Mouse (Mus musculus) liver, embryonic 16.5 days (tissue): ENCODE results near the gene Vps8. TPM values are rescaled to one million over a fixed set of nuclear protein-coding genes. Genes with fewer than 3 reads are reported as not detected.

Experiments used
- ATAC-seq: fragments of 200-750 bp; cut with Nextera tagmentation; 2 replicates; pipeline ENCODE4 v1.8.0; 2017; ENCODE audit warnings: low read depth, mild to moderate bottlenecking, moderate number of reproducible peaks, moderate library complexity
- H3K27ac ChIP-seq: fragments of 300-500 bp; sonication (generic); 2 replicates; pipeline ENCODE4 v1.5.1; 2014; ENCODE audit warnings: mild to moderate bottlenecking, low read length
- H3K27me3 ChIP-seq: fragments of 300-500 bp; sonication (generic); 2 replicates; pipeline ENCODE4 v1.6.1; 2014; ENCODE audit warnings: low read depth, low read length, mixed read lengths; ENCODE audit not compliant: control insufficient read depth, insufficient read depth
- H3K36me3 ChIP-seq: fragments of 300-500 bp; sonication (generic); 2 replicates; pipeline ENCODE4 v1.6.1; 2014; ENCODE audit warnings: mild to moderate bottlenecking; ENCODE audit not compliant: control insufficient read depth, insufficient read depth
- H3K4me1 ChIP-seq: fragments of 300-500 bp; sonication (generic); 2 replicates; pipeline ENCODE4 v1.6.1; 2014; ENCODE audit warnings: low read depth, low read length, mixed read lengths; ENCODE audit not compliant: control insufficient read depth
- H3K4me2 ChIP-seq: fragments of 300-500 bp; sonication (generic); 2 replicates; pipeline ENCODE4 v1.6.1; 2014; ENCODE audit warnings: low read depth, low read length, mixed read lengths
- H3K4me3 ChIP-seq: fragments of 300-500 bp; sonication (generic); 2 replicates; pipeline ENCODE4 v1.5.1; 2014; ENCODE audit warnings: low read depth, mild to moderate bottlenecking, low read length
- H3K9ac ChIP-seq: fragments of 300-500 bp; sonication (generic); 2 replicates; pipeline ENCODE4 v1.6.1; 2014; ENCODE audit warnings: low read depth, low read length
- H3K9me3 ChIP-seq: fragments of 300-500 bp; sonication (generic); replicated peaks from 2 replicates; pipeline ENCODE4 v1.6.1; 2016; ENCODE audit warnings: low read length; ENCODE audit not compliant: control insufficient read depth
- WGBS: fragments of 180-500 bp; shearing (Covaris S2); extraction: QIAGEN DNeasy Blood & Tissue Kit; methylation state at CpG from one replicate; pipeline ENCODE4 v1.1.7; 2014; ENCODE audit not compliant: insufficient replicate concordance; 5-methylcytosine and 5-hydroxymethylcytosine counted together
- polyA plus RNA-seq: library from polyadenylated mRNA; unstranded; fragments of >200 nt; fragmentation: Nextera tagmentation; extraction: Ambion mirVana; gene quantifications from 2 replicates; pipeline ENCODE4 v1.2.1, GENCODE M21; 2015

The Vps8 gene
- polyA plus RNA-seq: 4.9 and 7.6 TPM in 2 replicates

DNA sequence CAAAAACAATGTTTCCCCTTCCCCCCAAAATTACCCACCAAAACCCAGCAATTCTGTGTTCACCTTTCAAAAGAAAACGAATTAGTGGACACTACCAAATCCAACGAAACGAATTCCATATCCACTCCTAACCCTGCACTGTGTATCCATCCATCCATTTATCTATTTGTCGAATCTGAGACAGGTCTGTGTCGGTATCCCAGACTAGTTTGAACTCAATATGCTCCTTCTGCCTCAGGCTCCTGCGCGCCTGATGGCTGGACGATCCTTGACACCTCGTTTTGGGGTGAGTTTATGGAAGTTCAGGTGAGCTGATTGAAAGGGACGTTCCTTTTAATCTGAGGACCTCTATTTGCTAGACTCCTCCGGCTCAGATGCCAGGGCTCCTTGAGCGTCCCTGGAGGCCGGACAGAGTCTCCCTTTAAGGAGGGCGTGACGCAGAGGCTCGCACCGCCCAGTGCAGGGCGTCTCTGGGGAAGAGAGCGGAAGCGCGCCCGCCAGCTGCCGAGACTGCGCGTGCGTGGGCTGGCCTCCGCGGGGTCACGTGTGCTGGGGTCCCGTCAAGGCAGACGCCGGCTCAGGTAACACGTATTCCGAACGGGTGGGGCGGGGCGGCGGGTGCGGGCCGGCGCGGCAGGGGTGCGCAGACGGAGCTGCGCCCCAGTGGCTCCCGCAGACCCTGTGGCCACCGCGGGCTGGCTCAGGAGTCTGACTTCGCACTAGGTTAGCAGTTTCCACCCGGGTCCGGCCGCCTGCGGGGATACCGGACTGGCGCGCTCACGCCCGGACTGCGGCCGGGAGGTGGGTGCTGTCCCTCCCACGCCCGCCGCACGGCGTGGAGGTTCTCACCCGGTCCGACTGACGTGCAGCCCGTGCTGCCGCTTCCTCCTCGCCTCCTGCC lies at the start of gene Vps8:
TSS of gene Vps8 (plus strand) at position 474 of the 901 bp plus-strand sequence.
- WGBS: under 1% methylated on average over 71 of the region's 71 CpGs
- ATAC-seq: peak; percentile 97
- no peaks in the 10 kb centered on the region for H3K36me3 ChIP-seq

DNA sequence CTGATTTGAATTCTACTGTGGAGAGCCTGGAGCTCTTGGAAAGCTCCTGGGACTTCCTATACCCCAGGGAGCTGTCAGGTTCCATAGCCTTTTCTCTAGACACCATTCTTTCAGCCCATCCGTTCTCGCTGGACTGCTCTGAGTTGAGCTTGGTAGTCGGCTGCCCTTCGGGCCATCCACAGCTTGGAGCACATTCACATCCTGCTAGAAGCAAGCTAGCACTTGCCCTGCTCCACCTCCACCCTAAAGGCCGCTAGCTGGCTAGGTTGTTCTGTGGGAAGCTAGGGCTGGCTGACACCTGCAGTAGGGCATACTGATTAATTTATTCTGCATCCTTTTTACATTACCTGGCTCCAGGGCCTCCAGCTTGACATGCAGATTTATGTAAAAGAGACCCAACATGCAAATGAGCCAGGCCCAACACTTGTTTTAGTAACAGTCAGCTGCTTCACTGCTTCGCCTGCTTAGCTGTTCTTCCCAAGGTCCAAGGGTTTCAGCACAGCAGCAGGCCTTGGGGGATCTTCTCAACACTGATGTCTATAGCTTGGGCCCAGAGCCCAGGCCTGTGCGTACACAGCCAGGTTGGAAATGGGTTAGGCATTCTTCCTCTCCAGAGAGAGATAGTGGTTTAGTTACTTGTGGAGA lies 49.5 kb upstream of the Vps8 start:
- Histone ChIP-seq H3K27ac (no peak overlapping the region), H3K27me3 (no peaks in the 10 kb centered on the region), H3K4me1 (no peaks in the 10 kb centered on the region), H3K4me3 (no peak overlapping the region), H3K4me2 (no peak overlapping the region), H3K9ac (no peak overlapping the region), H3K36me3 (no peaks in the 10 kb centered on the region), H3K9me3 (no peaks in the 10 kb centered on the region)
- WGBS: 53% methylated on average over 7 of the region's 7 CpGs
- ATAC-seq: no peak

More for the DNA sequence above, at the start of gene Vps8:
- Histone ChIP-seq H3K9me3 (no peaks in the 10 kb centered on the region), H3K27ac (peak within 1 kb of the TSS; percentile 78), H3K4me3 (peak within 1 kb of the TSS; percentile 88), H3K9ac (peak within 1 kb of the TSS; percentile 88), H3K4me2 (peak within 1 kb of the TSS; percentile 99), H3K4me1 (peaks cover 8% of the 10 kb centered on the region), H3K27me3 (no peaks in the 10 kb centered on the region)

DNA sequence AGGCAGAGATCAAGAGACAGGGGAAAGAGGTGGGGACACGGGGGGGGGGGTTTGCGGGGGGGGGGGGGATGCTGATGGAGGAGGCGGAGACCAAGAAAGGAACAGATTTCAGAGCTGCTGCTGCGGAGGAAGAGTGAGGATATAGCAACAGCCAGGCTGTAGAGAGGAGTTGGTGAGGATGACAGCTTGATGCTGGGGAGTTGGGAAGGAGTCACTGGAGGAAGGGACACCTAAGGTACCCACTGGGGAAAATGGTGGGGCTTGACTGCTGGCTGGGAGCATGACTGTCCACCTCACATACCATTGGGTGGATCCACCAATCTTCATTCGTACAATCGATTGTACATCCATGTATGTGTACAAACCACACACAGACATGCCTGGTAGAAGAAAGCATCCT lies 48.9 kb upstream of the Vps8 start:
- Histone ChIP-seq H3K9ac (no peak overlapping the region), H3K4me1 (no peaks in the 10 kb centered on the region), H3K9me3 (no peaks in the 10 kb centered on the region), H3K27me3 (no peaks in the 10 kb centered on the region), H3K4me2 (no peak overlapping the region), H3K27ac (no peak overlapping the region), H3K36me3 (no peaks in the 10 kb centered on the region), H3K4me3 (no peak overlapping the region)
- 74% methylated on average over 4 of the region's 6 CpGs for WGBS
- ATAC-seq: no peak

DNA sequence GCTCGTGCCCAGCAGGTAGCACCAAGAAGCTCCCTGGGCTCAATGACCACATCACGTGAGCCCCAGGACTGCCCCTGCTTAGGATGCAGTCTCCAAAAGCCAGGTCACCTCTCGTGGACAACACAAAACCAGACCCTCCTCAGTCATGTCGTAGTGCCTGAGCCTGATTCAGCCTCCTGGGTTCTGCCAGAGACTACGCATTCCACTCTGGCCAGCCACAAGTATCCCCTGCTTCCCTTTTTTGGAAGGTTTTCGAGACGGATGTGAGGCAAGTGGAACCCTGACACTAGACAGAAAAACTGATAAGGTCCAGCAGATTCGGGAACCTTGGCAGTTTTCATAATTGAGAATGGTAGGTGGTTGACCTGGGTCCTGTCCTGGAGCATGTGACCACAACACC lies 47.8 kb upstream of the Vps8 start:
- WGBS: 32% methylated on average over 8 of the region's 8 CpGs

DNA sequence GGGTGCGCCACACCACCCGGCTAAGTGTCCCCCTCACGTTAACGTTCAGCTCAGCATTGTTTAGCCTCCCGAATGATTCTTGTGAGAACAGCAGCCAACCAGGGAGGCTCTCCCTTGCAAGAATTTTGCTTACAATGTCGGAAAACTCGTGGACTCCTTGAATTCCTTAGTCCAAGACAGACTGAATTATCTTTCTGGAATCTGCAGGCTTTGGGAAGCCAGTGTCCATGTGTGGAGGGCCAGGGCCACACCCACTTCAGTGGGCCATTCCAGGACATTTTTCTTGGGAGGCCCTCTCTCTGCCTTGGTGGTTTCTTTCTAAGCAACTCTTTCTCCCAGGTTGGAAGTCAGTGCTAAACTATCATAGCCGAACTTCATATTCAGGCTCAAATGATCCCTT lies 46.6 kb upstream of the Vps8 start:
- Histone ChIP-seq H3K4me1 (no peaks in the 10 kb centered on the region), H3K36me3 (no peaks in the 10 kb centered on the region), H3K27ac (no peak overlapping the region), H3K9me3 (no peaks in the 10 kb centered on the region), H3K4me2 (no peak overlapping the region), H3K27me3 (no peaks in the 10 kb centered on the region), H3K4me3 (no peak overlapping the region), H3K9ac (no peak overlapping the region)
- 68% methylated on average over 8 of the region's 8 CpGs for WGBS
- ATAC-seq: no peak

More for the DNA sequence above, 47.8 kb upstream of the Vps8 start:
- Histone ChIP-seq H3K36me3 (no peaks in the 10 kb centered on the region), H3K4me3 (no peak overlapping the region), H3K4me2 (no peak overlapping the region), H3K9ac (no peak overlapping the region), H3K27me3 (no peaks in the 10 kb centered on the region), H3K9me3 (no peaks in the 10 kb centered on the region), H3K4me1 (no peaks in the 10 kb centered on the region), H3K27ac (no peak overlapping the region)
- no peak for ATAC-seq

DNA sequence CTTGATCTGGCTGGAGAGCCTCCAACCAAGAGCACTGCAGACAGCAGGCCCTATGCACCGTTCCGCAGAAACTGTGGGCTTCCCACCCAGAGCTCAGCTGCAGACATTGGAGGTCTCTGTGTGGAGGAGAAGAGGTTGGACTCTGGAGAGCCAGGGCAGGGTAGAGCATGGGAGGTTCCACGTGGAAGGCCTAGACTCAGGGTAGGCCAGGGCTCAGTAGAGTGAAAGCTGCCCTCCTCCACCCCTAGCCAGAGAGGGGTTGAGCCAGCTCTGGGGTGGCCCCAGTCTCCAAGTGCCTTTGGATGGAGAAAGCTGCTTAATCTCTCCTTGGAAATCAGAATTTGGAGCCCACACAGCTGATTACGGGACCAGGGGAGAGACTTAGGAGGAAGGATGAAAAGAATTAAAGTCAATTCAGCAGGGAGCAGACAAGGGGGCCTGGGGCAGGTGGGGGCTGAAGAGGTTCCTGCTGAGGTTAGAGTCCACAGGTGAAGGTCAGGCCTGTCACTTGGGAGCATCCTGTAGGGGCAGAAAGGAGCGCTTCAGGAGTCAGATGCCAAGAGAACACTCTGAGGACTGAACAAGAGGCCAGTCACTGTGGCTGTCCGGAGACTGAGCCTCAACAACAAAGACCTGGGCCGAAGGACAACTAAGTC lies 45.8 kb upstream of the Vps8 start:
- Histone ChIP-seq H3K4me1 (no peaks in the 10 kb centered on the region), H3K9ac (no peak overlapping the region), H3K9me3 (no peaks in the 10 kb centered on the region), H3K27ac (no peak overlapping the region), H3K4me2 (no peak overlapping the region), H3K27me3 (no peaks in the 10 kb centered on the region), H3K36me3 (no peaks in the 10 kb centered on the region), H3K4me3 (no peak overlapping the region)
- 68% methylated on average over 7 of the region's 7 CpGs for WGBS
- no peak for ATAC-seq

DNA sequence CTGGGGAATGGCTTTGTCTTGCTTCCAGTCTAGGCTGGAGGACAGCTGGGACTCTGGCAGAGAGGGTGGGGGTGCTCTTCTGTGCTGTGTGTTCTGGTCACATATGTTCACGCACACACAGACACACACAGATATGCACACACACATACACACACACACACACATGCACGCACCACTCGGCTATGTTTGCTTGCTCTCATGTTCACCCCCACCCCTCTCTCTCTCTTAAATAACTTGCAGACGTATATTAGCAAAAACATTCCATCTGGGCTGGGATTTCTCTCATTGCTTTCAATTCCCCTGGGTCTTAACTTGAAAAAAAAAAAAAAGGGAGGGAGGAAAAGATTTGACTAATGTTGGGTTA lies 45.3 kb upstream of the Vps8 start:
- H3K4me1 ChIP-seq: no peaks in the 10 kb centered on the region
- WGBS: 67% methylated on average over 4 of the region's 4 CpGs
- H3K4me2 ChIP-seq: no peak overlapping the region
- no peak overlapping the region for H3K27ac ChIP-seq
- H3K4me3 ChIP-seq: no peak overlapping the region
- no peak overlapping the region for H3K9ac ChIP-seq
- ATAC-seq: no peak
- no peaks in the 10 kb centered on the region for H3K9me3 ChIP-seq
- H3K36me3 ChIP-seq: no peaks in the 10 kb centered on the region
- H3K27me3 ChIP-seq: no peaks in the 10 kb centered on the region

DNA sequence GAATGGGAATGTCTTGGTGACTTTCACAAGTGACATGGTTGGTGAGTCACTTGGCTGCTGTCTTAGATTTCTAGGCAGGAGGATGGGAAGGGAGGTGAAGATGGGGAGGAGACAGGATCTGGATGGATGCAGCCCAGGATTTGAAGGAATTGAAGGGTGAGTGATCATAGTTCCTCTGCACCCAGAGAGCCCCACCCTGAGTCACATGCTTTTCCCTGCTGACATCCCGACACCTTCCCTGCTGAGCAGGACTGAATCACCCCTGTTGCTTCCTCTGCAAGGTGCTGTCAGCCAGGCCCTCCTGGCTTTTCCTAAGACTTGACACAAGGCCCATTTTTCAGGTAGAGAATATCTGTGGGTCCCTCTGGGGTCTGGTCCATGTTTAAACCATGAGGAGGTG lies 41.4 kb upstream of the Vps8 start:
- H3K9ac ChIP-seq: no peak overlapping the region
- no peaks in the 10 kb centered on the region for H3K36me3 ChIP-seq
- WGBS: 42% methylated on average over 1 of the region's 1 CpGs
- H3K4me2 ChIP-seq: no peak overlapping the region
- H3K27ac ChIP-seq: no peak overlapping the region
- H3K4me3 ChIP-seq: no peak overlapping the region
- no peaks in the 10 kb centered on the region for H3K4me1 ChIP-seq
- 0 out of 2 replicates have a peak, but pooled peaks cover 3% of the 10 kb centered on the region for H3K27me3 ChIP-seq
- ATAC-seq: no peak
- no peaks in the 10 kb centered on the region for H3K9me3 ChIP-seq
